Mouse (Mus musculus) limb, embryonic 14.5 days (tissue): ENCODE data around the gene Gab2. TPM values are rescaled to one million over a fixed set of nuclear protein-coding genes. Genes with fewer than 3 reads are reported as not detected.
A peak's percentile ranks its signal among the peaks of the same experiment; 100 is the strongest.

ENCODE experiments used
- ATAC-seq: fragments of 200-750 bp; cut with Nextera tagmentation; 2 replicates; pipeline ENCODE4 v1.8.0; 2017; ENCODE audit warnings: low read depth, moderate number of reproducible peaks, moderate TSS enrichment; ENCODE audit not compliant: low FRiP score
- DNase-seq: peaks from one replicate; pipeline ENCODE4 v3.0.0-alpha.2; 2015; ENCODE audit warnings: low spot score
- H3K27ac ChIP-seq: fragments of 300-500 bp; sonication (generic); replicated peaks from 2 replicates; pipeline ENCODE4 v1.5.1; 2014; ENCODE audit warnings: low read depth, mild to moderate bottlenecking, low read length, moderate library complexity, mixed read lengths
- H3K27me3 ChIP-seq: fragments of 300-500 bp; sonication (generic); 2 replicates; pipeline ENCODE4 v1.6.1; 2014; ENCODE audit warnings: low read length, mixed read lengths; ENCODE audit not compliant: control insufficient read depth, insufficient read depth
- H3K36me3 ChIP-seq: fragments of 300-500 bp; sonication (generic); 2 replicates; pipeline ENCODE4 v1.6.1; 2014; ENCODE audit warnings: mild to moderate bottlenecking, low read length, moderate library complexity, mixed read lengths; ENCODE audit not compliant: control insufficient read depth, insufficient read depth
- H3K4me1 ChIP-seq: fragments of 300-500 bp; sonication (generic); 2 replicates; pipeline ENCODE4 v1.6.1; 2014; ENCODE audit warnings: antibody characterized with exemption, low read length, mixed read lengths; ENCODE audit not compliant: control insufficient read depth, insufficient read depth
- H3K4me2 ChIP-seq: fragments of 300-500 bp; sonication (generic); replicated peaks from 2 replicates; pipeline ENCODE4 v1.6.1; 2014; ENCODE audit warnings: low read depth, mild to moderate bottlenecking, low read length, moderate library complexity; ENCODE audit not compliant: severe bottlenecking
- H3K4me3 ChIP-seq: fragments of 300-500 bp; sonication (generic); replicated peaks from 2 replicates; pipeline ENCODE4 v1.5.1; 2014; ENCODE audit warnings: low read length
- H3K9ac ChIP-seq: fragments of 300-500 bp; sonication (generic); 2 replicates; pipeline ENCODE4 v1.6.1; 2014; ENCODE audit warnings: mild to moderate bottlenecking, low read depth, low read length, moderate library complexity; ENCODE audit not compliant: severe bottlenecking
- H3K9me3 ChIP-seq: fragments of 300-500 bp; sonication (generic); 2 replicates; pipeline ENCODE4 v1.6.1; 2016; ENCODE audit warnings: low read length; ENCODE audit not compliant: control insufficient read depth
- POLR2A ChIP-seq: fragments of 200-500 bp; IDR thresholded peaks from 2 replicates; pipeline ENCODE4 v1.8.0; 2012; ENCODE audit warnings: inconsistent platforms, mild to moderate bottlenecking, moderate library complexity, borderline replicate concordance; ENCODE audit not compliant: insufficient read depth, insufficient read length; ENCODE audit errors: extremely low read depth
- WGBS: fragments of 180-500 bp; shearing (Covaris S2); extraction: QIAGEN DNeasy Blood & Tissue Kit; methylation state at CpG from one replicate; pipeline ENCODE4 v1.1.7; 2014; 5-methylcytosine and 5-hydroxymethylcytosine counted together
- polyA plus RNA-seq, 2 experiments: library from polyadenylated mRNA; depleted of rRNA in 1 of 2; stranded (reverse) in 1 of 2; unstranded in 1 of 2; fragments of >200 nt; fragmentation: Nextera tagmentation in 1 of 2; extraction: Ambion mirVana in 1 of 2; gene quantifications; 2 replicates each; pipeline versions ENCODE4 v1.2.1 to v1.2.3; 2012 to 2014

The Gab2 gene
- polyA plus RNA-seq, 2 experiments, result 5.1 to 7.7 TPM

GRCm38 (mm10) chr7:97346822-97347166, 265.4 kb downstream of the Gab2 start:
- Histone ChIP-seq H3K4me3 (no peak overlapping the region), H3K4me2 (no peak overlapping the region), H3K4me1 (peaks cover 3% of the 10 kb centered on the region; the same call in 1 of the 2 replicates), H3K9me3 (no peaks in the 10 kb centered on the region), H3K36me3 (peaks cover 6% of the 10 kb centered on the region; the same call in 1 of the 2 replicates), H3K27ac (no peak overlapping the region), H3K27me3 (no peaks in the 10 kb centered on the region), H3K9ac (no peak overlapping the region)
- 0 out of 2 replicates have a peak, but pooled peaks have one; percentile 16 for ATAC-seq
- DNase-seq, result no peak
- TF ChIP-seq POLR2A, result no peak
- 80% methylated on average over 3 of the region's 4 CpGs for WGBS

- no peak for TF ChIP-seq POLR2A
- Histone ChIP-seq H3K9ac (no peak overlapping the region), H3K9me3 (no peaks in the 10 kb centered on the region), H3K4me2 (no peak overlapping the region), H3K4me1 (peaks cover 3% of the 10 kb centered on the region; the same call in 1 of the 2 replicates), H3K36me3 (peaks cover 6% of the 10 kb centered on the region; the same call in 1 of the 2 replicates), H3K4me3 (no peak overlapping the region), H3K27ac (no peak overlapping the region), H3K27me3 (no peaks in the 10 kb centered on the region)
- ATAC-seq (no peak), DNase-seq (no peak)
- 95% methylated on average over 15 of the region's 15 CpGs for WGBS
Measured at GRCm38 (mm10) chr7:97347464-97347863, 266.1 kb downstream of the Gab2 start.

GRCm38 (mm10) chr7:97348318-97348717, 266.9 kb downstream of the Gab2 start:
- no peak for TF ChIP-seq POLR2A
- no peak overlapping the region for H3K9ac ChIP-seq
- no peak overlapping the region for H3K4me3 ChIP-seq

GRCm38 (mm10) chr7:97348836-97349235, 267.4 kb downstream of the Gab2 start:
- no peak for DNase-seq

More at GRCm38 (mm10) chr7:97348318-97348717, 266.9 kb downstream of the Gab2 start:
- no peak overlapping the region for H3K27ac ChIP-seq
- WGBS, result 84% methylated on average over 3 of the region's 3 CpGs
- DNase-seq, result no peak
- peaks cover 6% of the 10 kb centered on the region; the same call in 1 of the 2 replicates for H3K36me3 ChIP-seq
- peaks cover 3% of the 10 kb centered on the region; the same call in 1 of the 2 replicates for H3K4me1 ChIP-seq
- H3K9me3 ChIP-seq, result no peaks in the 10 kb centered on the region
- H3K4me2 ChIP-seq, result no peak overlapping the region
- no peaks in the 10 kb centered on the region for H3K27me3 ChIP-seq
- ATAC-seq, result no peak

GRCm38 (mm10) chr7:97349438-97349837, 268.1 kb downstream of the Gab2 start:
- H3K27me3 ChIP-seq, result no peaks in the 10 kb centered on the region
- no peak overlapping the region for H3K4me2 ChIP-seq
- TF ChIP-seq POLR2A, result no peak
- WGBS, result 85% methylated on average over 6 of the region's 6 CpGs
- H3K27ac ChIP-seq, result no peak overlapping the region
- ATAC-seq (no peak), DNase-seq (no peak)
- H3K4me1 ChIP-seq, result peaks cover 3% of the 10 kb centered on the region; the same call in 1 of the 2 replicates
- no peak overlapping the region for H3K9ac ChIP-seq
- H3K36me3 ChIP-seq, result peaks cover 6% of the 10 kb centered on the region; the same call in 1 of the 2 replicates
- H3K4me3 ChIP-seq, result no peak overlapping the region
- H3K9me3 ChIP-seq, result no peaks in the 10 kb centered on the region

More at GRCm38 (mm10) chr7:97348836-97349235, 267.4 kb downstream of the Gab2 start:
- Histone ChIP-seq H3K9ac (no peak overlapping the region), H3K4me3 (no peak overlapping the region), H3K27ac (no peak overlapping the region), H3K4me2 (no peak overlapping the region), H3K4me1 (peaks cover 3% of the 10 kb centered on the region; the same call in 1 of the 2 replicates), H3K36me3 (peaks cover 6% of the 10 kb centered on the region; the same call in 1 of the 2 replicates), H3K9me3 (no peaks in the 10 kb centered on the region), H3K27me3 (no peaks in the 10 kb centered on the region)
- no peak for TF ChIP-seq POLR2A
- WGBS, result 89% methylated on average over 5 of the region's 5 CpGs
- no peak for ATAC-seq
